Mouse (Mus musculus): Measurements from ENCODE around the gene Gadd45gip1. TPM values are rescaled to one million over a fixed set of nuclear protein-coding genes. Genes with fewer than 3 reads are reported as not detected.

Gadd45gip1 gene
- polyA plus RNA-seq (2021; fragmentation: Nextera tagmentation), result 36.3 and 37.5 TPM in 2 replicates
- long read RNA-seq, experiment 1, transcript Gadd45gip1-201 (2 exons, 2,494 nt), result major isoform, 84 of 87 reads
- long read RNA-seq, experiment 1, partial matches to known transcripts, result 0 of 87 reads
- long read RNA-seq, experiment 1, other reads (novel, unspliced or antisense), result 3 of 87 reads
- long read RNA-seq, experiment 2, transcript Gadd45gip1-201 (2 exons, 2,494 nt), result major isoform, 25 of 27 reads
- long read RNA-seq, experiment 2, partial matches to known transcripts, result 0 of 27 reads
- long read RNA-seq, experiment 2, other reads (novel, unspliced or antisense), result 2 of 27 reads

DNA sequence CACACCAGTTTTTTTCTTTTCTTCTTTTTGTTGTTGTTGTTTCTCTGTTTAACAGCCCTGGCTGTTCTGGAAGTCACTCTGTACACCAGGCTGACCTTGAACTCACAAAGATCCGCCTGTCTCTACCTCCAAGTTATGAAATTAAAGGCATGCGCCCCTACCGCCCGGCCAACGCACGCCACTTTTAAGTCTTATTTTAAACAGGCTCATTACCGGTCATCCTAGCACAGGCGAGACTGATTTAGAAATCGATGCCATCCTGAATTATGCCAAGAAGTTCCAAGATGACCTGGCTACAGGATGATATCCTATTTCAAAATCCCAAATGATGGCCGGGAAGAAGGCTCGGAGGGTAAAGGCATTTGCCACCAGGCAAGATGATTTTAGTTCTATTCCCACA lies at the start of gene Gadd45gip1:
Gadd45gip1 (plus strand) TSS at position 33 of the 400 bp plus-strand sequence.

DNA sequence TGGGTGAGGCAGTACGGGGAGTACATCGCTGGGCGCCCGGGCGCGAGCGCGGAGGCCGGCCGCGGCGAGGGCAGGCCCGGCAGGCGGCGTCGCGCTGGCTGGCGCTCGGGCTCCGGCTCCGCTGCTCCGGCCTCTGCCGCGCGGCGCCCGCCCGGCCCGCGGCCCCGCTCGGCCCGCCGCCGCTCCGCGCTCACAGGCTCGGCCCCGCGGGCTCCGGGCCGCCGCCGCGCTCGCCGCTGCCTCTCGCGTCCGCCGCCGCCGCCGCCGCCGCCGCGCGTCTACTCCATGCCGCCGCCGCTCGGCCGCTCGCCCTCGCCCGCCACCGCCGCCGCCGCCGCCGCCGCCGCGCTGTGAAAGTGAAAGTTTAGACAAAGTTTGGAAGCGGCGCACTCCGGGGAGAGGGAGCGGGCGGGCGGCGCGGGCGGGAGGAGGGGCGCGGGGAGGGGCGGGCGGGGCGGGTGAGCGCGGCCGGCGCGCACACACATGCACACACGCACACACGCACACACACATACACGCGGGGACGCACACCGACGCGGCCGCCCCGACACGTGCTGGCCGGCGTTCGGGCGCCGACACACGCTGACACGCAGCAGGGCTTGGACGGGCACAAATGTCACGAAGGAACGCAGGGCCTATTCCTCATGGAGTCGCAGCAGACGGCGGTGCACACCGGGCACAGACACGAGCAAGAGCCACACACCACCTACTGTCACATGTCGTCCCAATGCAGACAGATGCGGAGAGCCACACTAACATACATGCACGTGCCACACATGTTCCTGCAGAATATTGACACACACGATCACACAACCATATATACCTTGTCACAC lies 31.1 kb upstream of the Gadd45gip1 start, which contains the start of gene Nfix:
Nfix (minus strand) TSS at position 346 of the 833 bp plus-strand sequence.

DNA sequence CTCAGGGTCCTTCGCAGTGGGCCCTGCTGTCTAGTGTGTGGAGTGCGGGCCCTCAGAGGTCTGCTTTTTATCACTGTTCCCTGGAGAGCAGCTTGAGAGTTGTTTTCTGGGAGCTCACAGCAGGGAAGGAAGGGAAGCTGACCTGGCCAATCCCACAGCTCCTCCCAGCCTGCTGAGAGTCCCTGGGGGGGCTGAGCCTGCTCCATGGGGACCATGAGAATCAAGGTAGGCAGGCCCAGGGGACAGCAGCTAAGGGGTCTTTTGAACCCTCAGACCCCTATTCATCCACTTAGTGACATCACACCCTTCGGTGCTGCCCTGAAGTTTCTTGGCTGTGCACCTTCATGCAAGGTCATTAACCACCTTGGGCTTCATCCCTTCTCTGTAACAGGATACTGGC lies 8.6 kb upstream of the Gadd45gip1 start, which contains the start of gene Dand5:
Dand5 (minus strand) TSS at position 101 of the 400 bp plus-strand sequence.

DNA sequence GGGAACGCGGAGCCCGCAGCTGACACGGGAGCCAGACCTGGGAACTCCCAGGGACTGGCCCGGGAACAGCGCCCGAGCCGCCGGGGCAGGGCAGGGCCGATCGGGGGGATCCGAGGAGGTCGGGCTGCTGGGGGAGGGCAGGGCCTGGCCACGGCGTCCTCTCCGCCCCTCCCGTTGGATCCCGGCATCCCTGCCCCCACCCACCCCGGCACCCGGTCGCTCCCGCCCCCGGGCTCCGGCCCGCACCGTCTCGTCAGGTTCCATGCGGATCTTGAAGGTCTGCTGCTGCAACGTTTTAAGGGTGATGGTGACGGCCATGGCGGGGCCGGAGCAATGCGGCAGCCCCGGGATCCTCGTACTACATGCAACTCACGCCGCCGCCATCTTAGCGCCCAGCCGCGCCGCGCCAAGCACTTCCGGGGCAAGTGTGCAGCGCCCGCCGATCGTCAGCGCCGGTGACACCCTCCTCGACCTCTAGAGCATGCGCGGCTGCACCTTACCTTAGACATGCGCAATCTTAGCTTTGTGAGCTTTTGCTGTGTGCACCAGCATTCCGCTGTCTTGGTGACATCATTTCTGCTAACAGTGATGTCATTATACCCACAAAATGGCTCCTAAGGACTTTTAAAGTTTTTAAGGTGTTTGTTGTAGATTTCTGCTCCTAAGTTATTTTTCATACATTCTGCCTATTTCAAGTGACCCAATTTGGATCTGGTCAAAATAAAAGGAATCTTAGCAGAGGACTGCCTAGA lies 9.1 kb downstream of the Gadd45gip1 start, which contains the start of gene Rad23a:
Rad23a (minus strand) TSS at position 418 of the 752 bp plus-strand sequence.

DNA sequence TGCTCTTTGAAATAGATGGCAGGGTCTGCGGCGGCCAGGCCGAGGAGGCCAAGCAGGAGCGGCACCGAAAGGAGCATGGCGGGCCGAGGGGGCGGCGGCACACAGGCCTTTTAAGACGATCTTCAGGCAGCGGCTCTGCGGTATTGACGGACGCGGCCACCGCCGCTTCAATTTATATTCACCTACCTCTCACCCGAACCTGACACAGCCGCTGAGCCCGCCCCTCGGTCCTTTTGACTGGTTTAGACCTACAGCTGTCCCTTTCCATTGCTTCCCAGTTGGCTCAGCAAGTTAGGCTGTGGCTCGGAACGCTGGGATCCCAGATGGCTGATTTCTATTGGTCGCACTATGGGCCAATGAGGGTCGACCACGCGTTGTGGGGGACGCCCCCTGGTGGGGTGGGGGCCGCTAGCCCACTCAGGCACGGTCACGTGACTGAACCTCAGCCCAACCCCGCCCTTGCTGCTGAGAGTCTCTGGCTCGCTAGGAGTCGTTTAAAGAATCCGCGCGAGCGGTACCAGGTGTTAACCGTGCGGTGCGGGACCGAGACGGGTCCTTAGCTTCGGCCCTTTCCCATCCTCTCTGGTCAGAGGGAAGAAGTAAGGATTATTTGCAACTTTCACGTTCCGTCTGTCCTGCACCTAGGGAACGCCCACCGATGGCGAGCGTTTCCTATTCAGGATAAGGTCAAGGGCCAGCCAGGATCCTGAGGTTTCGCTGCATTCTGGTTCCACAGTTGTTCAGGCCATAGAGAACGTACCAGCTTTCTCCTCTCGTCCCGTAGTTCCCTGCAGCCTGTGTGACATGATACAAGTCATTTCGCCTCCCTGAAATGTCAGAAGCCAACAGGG lies 15.6 kb downstream of the Gadd45gip1 start, which contains the start of gene Calr:
Calr (minus strand) TSS at position 213 of the 851 bp plus-strand sequence.

DNA sequence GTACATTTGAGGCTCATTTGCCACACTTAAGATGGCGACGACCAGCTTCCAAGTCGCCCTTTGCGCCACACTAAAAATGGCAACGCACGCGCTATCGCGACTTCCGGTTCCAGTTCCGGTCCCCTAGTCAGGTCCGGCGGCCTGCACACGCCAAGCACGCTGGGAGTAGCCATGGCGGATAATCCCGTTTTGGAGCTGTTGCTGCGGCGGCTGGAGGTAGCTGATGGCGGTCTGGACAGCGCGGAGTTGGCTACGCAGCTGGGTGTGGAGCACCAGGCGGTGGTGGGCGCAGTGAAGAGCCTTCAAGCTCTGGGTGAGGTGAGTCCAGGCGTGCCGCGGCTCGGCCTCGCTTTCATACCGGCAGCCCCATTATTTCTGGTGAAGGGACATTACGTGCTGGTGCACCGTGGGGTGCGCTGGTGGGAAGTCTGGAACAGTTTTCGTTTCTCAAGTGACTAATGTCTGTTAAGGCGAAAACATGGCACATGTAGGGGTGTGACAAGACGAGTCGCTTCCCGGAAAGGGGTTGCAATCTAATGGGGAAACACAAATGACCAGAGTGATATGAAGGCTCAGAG lies 25.6 kb downstream of the Gadd45gip1 start, which contains the start of gene Farsa:
Farsa (plus strand) TSS at position 126 of the 578 bp plus-strand sequence.

DNA sequence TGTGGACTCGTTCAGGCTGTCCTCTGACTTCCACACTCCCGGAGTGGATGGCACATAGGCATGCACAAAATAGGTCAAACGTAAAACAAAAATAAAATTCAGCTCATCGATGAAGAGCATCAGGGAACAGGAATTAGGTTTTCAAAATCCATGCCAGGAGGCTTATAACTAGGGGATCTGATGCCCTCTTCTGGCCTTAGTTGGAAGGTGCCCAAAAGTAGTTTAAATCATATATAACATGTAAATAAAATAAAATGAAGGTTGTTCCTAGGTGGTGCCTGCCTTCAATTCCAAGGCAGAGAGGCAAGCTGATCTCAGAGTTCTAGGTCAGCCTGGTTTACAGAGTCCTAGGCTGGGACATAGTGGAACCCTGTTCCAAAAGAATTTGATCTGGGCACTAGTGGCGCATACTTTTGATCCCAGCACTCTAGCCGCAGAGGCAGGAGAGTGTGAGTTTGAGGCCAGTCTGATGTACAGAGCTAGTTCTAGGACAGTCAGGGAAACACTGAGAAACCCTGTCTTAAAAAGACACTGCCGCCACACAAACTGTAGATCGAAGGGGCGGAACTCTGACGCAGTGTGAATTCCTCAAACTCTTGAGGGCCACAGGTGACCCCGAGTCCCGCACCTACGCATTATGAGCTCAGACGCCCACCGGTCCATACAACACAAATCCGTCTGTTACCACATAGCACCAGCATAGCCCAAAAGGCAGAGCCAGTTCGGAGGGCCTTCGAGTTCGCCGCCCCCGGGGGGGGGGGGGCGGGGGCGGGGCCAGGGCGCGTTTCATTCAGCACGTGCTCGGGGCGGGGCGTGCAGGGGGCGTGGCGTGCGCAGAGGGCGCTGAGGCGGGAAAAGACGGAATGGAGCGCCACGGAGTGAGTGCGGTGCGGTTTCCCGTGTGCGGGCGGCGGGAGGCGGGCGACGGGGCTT lies 40.3 kb downstream of the Gadd45gip1 start, which contains the start of gene Syce2:
Syce2 (plus strand) TSS at position 736 of the 933 bp plus-strand sequence.

Small RNA genes lying within 50 kb of the gene (microRNA-seq; reads per million reads assigned to microRNA genes)
- 9.0 reads per million, percentile 29 among the genes with 10 or more reads in this experiment for gene Mir7069

Other genes starting within 250 kb of the Gadd45gip1 start
- gene Ier2, start 168.7 kb upstream of the Gadd45gip1 start, polyA plus RNA-seq (2021; fragmentation: Nextera tagmentation), result 23.2 and 26.5 TPM in 2 replicates
- gene Trmt1, start 145.2 kb upstream of the Gadd45gip1 start, polyA plus RNA-seq (2021; fragmentation: Nextera tagmentation), result 54.1 and 61.6 TPM in 2 replicates
- 6.5 and 6.8 TPM in 2 replicates for gene Nacc1, start 143.7 kb upstream of the Gadd45gip1 start, polyA plus RNA-seq (2021; fragmentation: Nextera tagmentation)
- gene Lyl1, start 130.1 kb upstream of the Gadd45gip1 start, polyA plus RNA-seq (2021; fragmentation: Nextera tagmentation), result 1.7 and 2.2 TPM in 2 replicates
- 0.44 and 0.90 TPM in 2 replicates for gene G430095P16Rik, start 108.5 kb upstream of the Gadd45gip1 start, polyA plus RNA-seq (2021; fragmentation: Nextera tagmentation)
- 211 and 265 TPM in 2 replicates for gene Nfix, start 31.2 kb upstream of the Gadd45gip1 start, polyA plus RNA-seq (2021; fragmentation: Nextera tagmentation)
- 14.6 and 16.6 TPM in 2 replicates for gene Dand5, start 8.7 kb upstream of the Gadd45gip1 start, polyA plus RNA-seq (2021; fragmentation: Nextera tagmentation)
- 132 and 159 TPM in 2 replicates for gene Rad23a, start 9.1 kb downstream of the Gadd45gip1 start, polyA plus RNA-seq (2021; fragmentation: Nextera tagmentation)
- 92.3 and 126 TPM in 2 replicates for gene Calr, start 15.4 kb downstream of the Gadd45gip1 start, polyA plus RNA-seq (2021; fragmentation: Nextera tagmentation)
- gene Farsa, start 25.5 kb downstream of the Gadd45gip1 start, polyA plus RNA-seq (2021; fragmentation: Nextera tagmentation), result 21.3 and 22.2 TPM in 2 replicates
- 18.5 and 21.1 TPM in 2 replicates for gene Syce2, start 40.6 kb downstream of the Gadd45gip1 start, polyA plus RNA-seq (2021; fragmentation: Nextera tagmentation)
- gene Gcdh, start 62.4 kb downstream of the Gadd45gip1 start, polyA plus RNA-seq (2021; fragmentation: Nextera tagmentation), result 22.7 and 24.2 TPM in 2 replicates
- 0.15 and 0.30 TPM in 2 replicates for gene Klf1, start 70.4 kb downstream of the Gadd45gip1 start, polyA plus RNA-seq (2021; fragmentation: Nextera tagmentation)
- gene Dnase2a, start 77.0 kb downstream of the Gadd45gip1 start, polyA plus RNA-seq (2021; fragmentation: Nextera tagmentation), result 4.5 and 6.6 TPM in 2 replicates
- gene Mast1, start 105.8 kb downstream of the Gadd45gip1 start, polyA plus RNA-seq (2021; fragmentation: Nextera tagmentation), result 11.2 and 18.3 TPM in 2 replicates
- 0.15 TPM in 1 of 2 replicates, not detected in the other for gene Rtbdn, start 115.5 kb downstream of the Gadd45gip1 start, polyA plus RNA-seq (2021; fragmentation: Nextera tagmentation)
- gene Gm49661, start 137.9 kb downstream of the Gadd45gip1 start, polyA plus RNA-seq (2021; fragmentation: Nextera tagmentation), result not detected in 2 replicates
- gene Prdx2, start 138.1 kb downstream of the Gadd45gip1 start, polyA plus RNA-seq (2021; fragmentation: Nextera tagmentation), result 688 and 751 TPM in 2 replicates
- gene Rnaseh2a, start 138.2 kb downstream of the Gadd45gip1 start, polyA plus RNA-seq (2021; fragmentation: Nextera tagmentation), result 45.5 and 52.3 TPM in 2 replicates
- 142 and 144 TPM in 2 replicates for gene Junb, start 147.2 kb downstream of the Gadd45gip1 start, polyA plus RNA-seq (2021; fragmentation: Nextera tagmentation)
- gene Hook2, start 159.1 kb downstream of the Gadd45gip1 start, polyA plus RNA-seq (2021; fragmentation: Nextera tagmentation), result 5.0 and 6.2 TPM in 2 replicates
- 0.09 TPM in 1 of 2 replicates, not detected in the other for gene Best2, start 183.0 kb downstream of the Gadd45gip1 start, polyA plus RNA-seq (2021; fragmentation: Nextera tagmentation)
- 31.7 and 41.1 TPM in 2 replicates for gene Asna1, start 193.8 kb downstream of the Gadd45gip1 start, polyA plus RNA-seq (2021; fragmentation: Nextera tagmentation)
- gene Trir, start 195.3 kb downstream of the Gadd45gip1 start, polyA plus RNA-seq (2021; fragmentation: Nextera tagmentation), result 71.1 and 83.3 TPM in 2 replicates
- gene Tnpo2, start 205.4 kb downstream of the Gadd45gip1 start, polyA plus RNA-seq (2021; fragmentation: Nextera tagmentation), result 24.3 and 26.5 TPM in 2 replicates
- gene Fbxw9, start 228.5 kb downstream of the Gadd45gip1 start, polyA plus RNA-seq (2021; fragmentation: Nextera tagmentation), result 13.4 and 14.1 TPM in 2 replicates
- gene Gm5741, start 236.5 kb downstream of the Gadd45gip1 start, polyA plus RNA-seq (2021; fragmentation: Nextera tagmentation), result not detected in 2 replicates
- gene Dhps, start 240.2 kb downstream of the Gadd45gip1 start, polyA plus RNA-seq (2021; fragmentation: Nextera tagmentation), result 63.7 and 73.4 TPM in 2 replicates
- 140 and 142 TPM in 2 replicates for gene Wdr83os, start 249.2 kb downstream of the Gadd45gip1 start, polyA plus RNA-seq (2021; fragmentation: Nextera tagmentation)
- gene Wdr83, start 249.8 kb downstream of the Gadd45gip1 start, polyA plus RNA-seq (2021; fragmentation: Nextera tagmentation), result 35.6 and 36.8 TPM in 2 replicates